ENCODE assay signal across 8 mouse cellular contexts in genomic region chr15:99029619-99030584, GRCm38 (mm10). TPM values are rescaled to one million over a fixed set of nuclear protein-coding genes. Genes with fewer than 3 reads are reported as not detected.
A peak's percentile ranks its signal among the peaks of the same experiment; 100 is the strongest.
DNase-seq lines count a peak whose midpoint lies in the region; ATAC-seq and TF ChIP-seq lines count a peak whose summit lies in the region.

Tuba1c (plus strand) TSS chr15:99029891.

- no peaks in the 10 kb centered on the region; the same call in none of the 2 replicates for H3K4me1 ChIP-seq in bone marrow, adult 2 months (ENCODE audit: control insufficient read depth, insufficient read depth, low read length)
- peaks cover 21% of the 10 kb centered on the region for H3K4me1 ChIP-seq in forebrain, embryonic 16.5 days (replicated peaks; ENCODE audit: control insufficient read depth, insufficient read depth, low read length)
- H3K4me1 ChIP-seq in hindbrain, embryonic 12.5 days = peaks cover 24% of the 10 kb centered on the region

- H3K4me3 ChIP-seq in bone marrow, adult 2 months (replicated peaks; ENCODE audit: control insufficient read depth, low read depth, low read length) = peak within 1 kb of the TSS; percentile 85
- peak within 1 kb of the TSS; percentile 44 for H3K4me3 ChIP-seq in forebrain, embryonic 16.5 days (replicated peaks; ENCODE audit: low read length)
- peak within 1 kb of the TSS; percentile 37 for H3K4me3 ChIP-seq in hindbrain, embryonic 12.5 days

- H3K4me2 ChIP-seq in forebrain, embryonic 16.5 days (ENCODE audit: low read length) = peak within 1 kb of the TSS; percentile 70
- H3K4me2 ChIP-seq in hindbrain, embryonic 12.5 days (replicated peaks) = peak within 1 kb of the TSS; percentile 64

- peak; percentile 95 for TF ChIP-seq POLR2A in bone marrow, adult 2 months (IDR thresholded peaks at IDR 0.05; ENCODE audit: borderline replicate concordance, control insufficient read depth, low read depth, low read length)

- H3K9ac ChIP-seq in forebrain, embryonic 16.5 days (replicated peaks; ENCODE audit: low read depth, low read length) = peak within 1 kb of the TSS; percentile 52
- peak within 1 kb of the TSS; percentile 55 for H3K9ac ChIP-seq in hindbrain, embryonic 12.5 days

- under 1% methylated on average over 52 of the region's 52 CpGs for WGBS in bone marrow, adult 2 months
- WGBS in forebrain, embryonic 16.5 days = 1% methylated on average over 52 of the region's 52 CpGs
- WGBS in hindbrain, embryonic 12.5 days = under 1% methylated on average over 51 of the region's 52 CpGs

- no peaks in the 10 kb centered on the region; the same call in 1 of the 2 replicates for H3K27me3 ChIP-seq in forebrain, embryonic 16.5 days (replicated peaks; ENCODE audit: control insufficient read depth, insufficient read depth, low read length)
- H3K27me3 ChIP-seq in hindbrain, embryonic 12.5 days = peaks cover 20% of the 10 kb centered on the region

- H3K9me3 ChIP-seq in forebrain, embryonic 16.5 days (ENCODE audit: control insufficient read depth, low read length) = no peaks in the 10 kb centered on the region
- H3K9me3 ChIP-seq in hindbrain, embryonic 12.5 days (replicated peaks) = no peaks in the 10 kb centered on the region

- H3K36me3 ChIP-seq in forebrain, embryonic 16.5 days (ENCODE audit: control insufficient read depth, insufficient read depth) = no peaks in the 10 kb centered on the region
- peaks cover 3% of the 10 kb centered on the region; the same call in 1 of the 2 replicates for H3K36me3 ChIP-seq in hindbrain, embryonic 12.5 days

- DNase-seq in ES-CJ7 (ENCODE audit: low read depth, low spot score) = peak; percentile 97
- DNase-seq in layer of hippocampus, postnatal 25 days (ENCODE audit: extremely low spot score in 1 of 2, low spot score in 1 of 2) = peak in 1 of 2 experiments; percentile 16
- peak; percentile 97 for DNase-seq in lung, postnatal 4 days
- DNase-seq in retina, postnatal 7 days (ENCODE audit: low read depth, low spot score) = peak; percentile 36
- peak; percentile 99 for DNase-seq in yolk sac, embryonic 10.5 days (ENCODE audit: low spot score)

- ATAC-seq in forebrain, embryonic 16.5 days = peak; percentile 73
- ATAC-seq in hindbrain, embryonic 12.5 days (ENCODE audit: low FRiP score) = peak; percentile 81

- no peak for TF ChIP-seq CTCF in bone marrow, adult 2 months (IDR thresholded peaks at IDR 0.05; ENCODE audit: control insufficient read depth, insufficient read depth, low read length)

- H3K27ac ChIP-seq in bone marrow, adult 2 months (ENCODE audit: control insufficient read depth, insufficient read depth, low read depth, low read length, poor library complexity) = peak within 1 kb of the TSS; percentile 98
- H3K27ac ChIP-seq in forebrain, embryonic 16.5 days (ENCODE audit: low read length) = no peak within 1 kb of the TSS
- H3K27ac ChIP-seq in hindbrain, embryonic 12.5 days = peak within 1 kb of the TSS; percentile 58

RNA-seq across cellular contexts. Expression of gene Tuba1c, which starts in this region (rescaled TPM):
- polyA plus RNA-seq in bone marrow, adult 2 months (2011; ENCODE audit: insufficient read depth, insufficient read length, low replicate concordance, missing spikeins) = 168 and 176 TPM in 2 replicates
- 42.1 and 48.9 TPM in 2 replicates for polyA plus RNA-seq in forebrain, embryonic 16.5 days (2015; fragmentation: Nextera tagmentation; extraction: Ambion mirVana)
- polyA plus RNA-seq in hindbrain, embryonic 12.5 days (2016; fragmentation: Nextera tagmentation; extraction: Ambion mirVana) = 59.6 and 72.4 TPM in 2 replicates
- total RNA-seq in layer of hippocampus, postnatal 25 days (2021) = 10 to 100 TPM; 62.5 to 77.9 TPM
